Mouse (Mus musculus): ENCODE results near the gene Lrtm1. TPM values are rescaled to one million over a fixed set of nuclear protein-coding genes. Genes with fewer than 3 reads are reported as not detected.

Lrtm1 gene
- total and polyA plus RNA-seq, 2 experiments, result 10.2 to 11.0 TPM

- Histone ChIP-seq H3K79me2 (ENCODE audit: control insufficient read depth, insufficient read depth, low read length) (no peaks in the 10 kb centered on the region), H3K27ac (replicated peaks; ENCODE audit: insufficient read depth, low read depth, low read length) (no peak overlapping the region), H3K4me3 (ENCODE audit: insufficient read depth, low read depth, low read length) (no peak overlapping the region), H3K27me3 (ENCODE audit: control insufficient read depth, insufficient read depth, low read length) (no peaks in the 10 kb centered on the region), H3K9ac (ENCODE audit: low read depth, low read length) (no peak overlapping the region), H3K4me1 (ENCODE audit: control insufficient read depth, insufficient read depth, low read length) (no peaks in the 10 kb centered on the region), H3K36me3 (ENCODE audit: control insufficient read depth, insufficient read depth, low read length) (no peaks in the 10 kb centered on the region)
- TF ChIP-seq POLR2A (IDR thresholded peaks at IDR 0.05; ENCODE audit: extremely low read depth, insufficient read depth, low read length) (no peak), CTCF (IDR thresholded peaks at IDR 0.05; ENCODE audit: low read depth, low read length) (no peak)
- WGBS, result 81% methylated on average over 1 of the region's 1 CpGs
- no peak for DNase-seq (ENCODE audit: extremely low read depth, low read depth, low spot score)
These were observed 43.5 kb downstream of the Lrtm1 start for GRCm38 (mm10) chr14:29061491-29061890.

GRCm38 (mm10) chr14:29062676-29063075 lies 44.7 kb downstream of the Lrtm1 start:
- WGBS, result 85% methylated on average over 2 of the region's 2 CpGs
- H3K9ac ChIP-seq (ENCODE audit: low read depth, low read length), result no peak overlapping the region

GRCm38 (mm10) chr14:29073747-29074146 lies 55.7 kb downstream of the Lrtm1 start:
- Histone ChIP-seq H3K36me3 (ENCODE audit: control insufficient read depth, insufficient read depth, low read length) (no peaks in the 10 kb centered on the region), H3K27me3 (ENCODE audit: control insufficient read depth, insufficient read depth, low read length) (no peaks in the 10 kb centered on the region), H3K79me2 (ENCODE audit: control insufficient read depth, insufficient read depth, low read length) (no peaks in the 10 kb centered on the region), H3K27ac (replicated peaks; ENCODE audit: insufficient read depth, low read depth, low read length) (no peak overlapping the region), H3K9ac (ENCODE audit: low read depth, low read length) (no peak overlapping the region), H3K4me1 (ENCODE audit: control insufficient read depth, insufficient read depth, low read length) (no peaks in the 10 kb centered on the region), H3K4me3 (ENCODE audit: insufficient read depth, low read depth, low read length) (no peak overlapping the region)
- DNase-seq (ENCODE audit: extremely low read depth, low read depth, low spot score), result peak; percentile 34
- 0 out of 2 replicates have a peak, but pooled peaks have one; percentile 13 for TF ChIP-seq CTCF (IDR thresholded peaks at IDR 0.05; ENCODE audit: low read depth, low read length)
- no peak for TF ChIP-seq POLR2A (IDR thresholded peaks at IDR 0.05; ENCODE audit: extremely low read depth, insufficient read depth, low read length)
- WGBS, result 82% methylated on average over 4 of the region's 4 CpGs

More at GRCm38 (mm10) chr14:29062676-29063075, 44.7 kb downstream of the Lrtm1 start:
- Histone ChIP-seq H3K4me1 (ENCODE audit: control insufficient read depth, insufficient read depth, low read length) (no peaks in the 10 kb centered on the region), H3K4me3 (ENCODE audit: insufficient read depth, low read depth, low read length) (no peak overlapping the region), H3K79me2 (ENCODE audit: control insufficient read depth, insufficient read depth, low read length) (no peaks in the 10 kb centered on the region), H3K27me3 (ENCODE audit: control insufficient read depth, insufficient read depth, low read length) (no peaks in the 10 kb centered on the region), H3K36me3 (ENCODE audit: control insufficient read depth, insufficient read depth, low read length) (no peaks in the 10 kb centered on the region), H3K27ac (replicated peaks; ENCODE audit: insufficient read depth, low read depth, low read length) (no peak overlapping the region)
- DNase-seq (ENCODE audit: extremely low read depth, low read depth, low spot score), result no peak
- TF ChIP-seq CTCF (IDR thresholded peaks at IDR 0.05; ENCODE audit: low read depth, low read length) (no peak), POLR2A (IDR thresholded peaks at IDR 0.05; ENCODE audit: extremely low read depth, insufficient read depth, low read length) (no peak)

- no peaks in the 10 kb centered on the region for H3K36me3 ChIP-seq (ENCODE audit: control insufficient read depth, insufficient read depth, low read length)
- no peak for DNase-seq (ENCODE audit: extremely low read depth, low read depth, low spot score)
- no peaks in the 10 kb centered on the region for H3K27me3 ChIP-seq (ENCODE audit: control insufficient read depth, insufficient read depth, low read length)
- no peak overlapping the region for H3K27ac ChIP-seq (replicated peaks; ENCODE audit: insufficient read depth, low read depth, low read length)
- WGBS, result 76% methylated on average over 3 of the region's 3 CpGs
- no peak overlapping the region for H3K4me3 ChIP-seq (ENCODE audit: insufficient read depth, low read depth, low read length)
- no peaks in the 10 kb centered on the region for H3K79me2 ChIP-seq (ENCODE audit: control insufficient read depth, insufficient read depth, low read length)
- H3K9ac ChIP-seq (ENCODE audit: low read depth, low read length), result no peak overlapping the region
- no peak for TF ChIP-seq CTCF (IDR thresholded peaks at IDR 0.05; ENCODE audit: low read depth, low read length)
- TF ChIP-seq POLR2A (IDR thresholded peaks at IDR 0.05; ENCODE audit: extremely low read depth, insufficient read depth, low read length), result no peak
- H3K4me1 ChIP-seq (ENCODE audit: control insufficient read depth, insufficient read depth, low read length), result no peaks in the 10 kb centered on the region
These were observed 59.4 kb downstream of the Lrtm1 start for GRCm38 (mm10) chr14:29077418-29077817.

- 91% methylated on average over 4 of the region's 4 CpGs for WGBS
- H3K27me3 ChIP-seq (ENCODE audit: control insufficient read depth, insufficient read depth, low read length), result no peaks in the 10 kb centered on the region
- H3K79me2 ChIP-seq (ENCODE audit: control insufficient read depth, insufficient read depth, low read length), result no peaks in the 10 kb centered on the region
- H3K9ac ChIP-seq (ENCODE audit: low read depth, low read length), result no peak overlapping the region
- no peak overlapping the region for H3K27ac ChIP-seq (replicated peaks; ENCODE audit: insufficient read depth, low read depth, low read length)
- no peak for DNase-seq (ENCODE audit: extremely low read depth, low read depth, low spot score)
- H3K4me3 ChIP-seq (ENCODE audit: insufficient read depth, low read depth, low read length), result no peak overlapping the region
- 0 out of 2 replicates have a peak, but pooled peaks cover 1% of the 10 kb centered on the region for H3K4me1 ChIP-seq (ENCODE audit: control insufficient read depth, insufficient read depth, low read length)
- H3K36me3 ChIP-seq (ENCODE audit: control insufficient read depth, insufficient read depth, low read length), result no peaks in the 10 kb centered on the region
- no peak for TF ChIP-seq POLR2A (IDR thresholded peaks at IDR 0.05; ENCODE audit: extremely low read depth, insufficient read depth, low read length)
- no peak for TF ChIP-seq CTCF (IDR thresholded peaks at IDR 0.05; ENCODE audit: low read depth, low read length)
These were observed 62.2 kb downstream of the Lrtm1 start for GRCm38 (mm10) chr14:29080228-29080627.

- DNase-seq (ENCODE audit: extremely low read depth, low read depth, low spot score), result no peak
- H3K27ac ChIP-seq (replicated peaks; ENCODE audit: insufficient read depth, low read depth, low read length), result no peak overlapping the region
- WGBS, result 87% methylated on average over 4 of the region's 4 CpGs
These were observed 62.6 kb downstream of the Lrtm1 start for GRCm38 (mm10) chr14:29080630-29081029.

More at GRCm38 (mm10) chr14:29080630-29081029, 62.6 kb downstream of the Lrtm1 start:
- H3K27me3 ChIP-seq (ENCODE audit: control insufficient read depth, insufficient read depth, low read length), result no peaks in the 10 kb centered on the region
- H3K4me1 ChIP-seq (ENCODE audit: control insufficient read depth, insufficient read depth, low read length), result 0 out of 2 replicates have a peak, but pooled peaks cover 1% of the 10 kb centered on the region
- no peak overlapping the region for H3K4me3 ChIP-seq (ENCODE audit: insufficient read depth, low read depth, low read length)
- H3K79me2 ChIP-seq (ENCODE audit: control insufficient read depth, insufficient read depth, low read length), result no peaks in the 10 kb centered on the region
- H3K9ac ChIP-seq (ENCODE audit: low read depth, low read length), result no peak overlapping the region
- no peaks in the 10 kb centered on the region for H3K36me3 ChIP-seq (ENCODE audit: control insufficient read depth, insufficient read depth, low read length)
- TF ChIP-seq CTCF (IDR thresholded peaks at IDR 0.05; ENCODE audit: low read depth, low read length), result no peak
- no peak for TF ChIP-seq POLR2A (IDR thresholded peaks at IDR 0.05; ENCODE audit: extremely low read depth, insufficient read depth, low read length)
